Mouse (Mus musculus) embryo, embryonic 10.5 days (tissue): ENCODE results near the gene Gm20509.
"Not testable (repeated sequence)": the region's sequence is repeated elsewhere in the genome, so short reads cannot be mapped to it uniquely, and the experiment has no call there.

Source experiments
- DNase-seq: peaks from one replicate; pipeline ENCODE4 v3.0.0-alpha.2; 2015; ENCODE audit warnings: low spot score

Gene Gm20509

DNA sequence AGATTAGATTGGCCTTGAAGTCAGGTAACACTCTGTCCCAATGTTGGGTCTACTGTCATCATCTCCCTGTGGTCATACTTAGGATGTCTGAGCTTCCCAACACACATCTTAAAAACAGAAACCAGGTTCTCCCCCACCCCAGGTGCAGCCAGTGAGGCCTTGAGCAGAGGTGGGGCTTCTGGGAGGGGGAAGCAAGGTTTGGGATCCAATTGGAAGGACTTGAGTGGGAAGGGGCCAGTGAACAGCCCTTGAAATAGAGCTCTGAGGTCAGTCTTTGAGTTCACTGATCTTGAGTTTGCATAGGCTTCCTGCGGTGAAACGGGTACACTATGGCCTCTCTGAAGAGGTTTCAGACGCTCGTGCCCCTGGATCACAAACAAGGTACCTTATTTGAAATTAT lies at the start of gene Gm20509:
Gm20509 (plus strand) TSS at position 290 of the 400 bp plus-strand sequence.
- no peak for DNase-seq

- DNase-seq: no peak
Observed at GRCm38 (mm10) chr9:73055441-73055911, 46.8 kb upstream of the Gm20509 start.

DNA sequence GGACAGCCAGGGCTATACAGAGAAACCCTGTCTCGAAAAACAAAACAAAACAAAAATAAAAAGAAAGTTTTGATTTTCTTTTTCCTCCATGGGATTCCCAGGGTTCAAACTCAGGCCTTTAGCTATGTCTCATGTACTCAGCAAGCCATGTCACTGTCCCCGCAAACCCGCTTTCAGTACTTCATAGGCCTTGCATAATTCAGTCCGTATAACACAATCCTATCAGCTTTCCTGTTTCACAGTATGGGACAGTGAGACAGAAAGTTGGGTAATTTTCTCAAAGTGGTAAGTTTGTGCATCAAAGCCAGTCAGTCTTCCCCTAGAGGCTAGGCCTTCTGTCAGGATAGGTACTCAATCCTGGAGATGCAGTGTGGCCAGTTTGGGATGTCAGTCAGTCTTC lies 43.0 kb upstream of the Gm20509 start:
- no peak for DNase-seq

DNA sequence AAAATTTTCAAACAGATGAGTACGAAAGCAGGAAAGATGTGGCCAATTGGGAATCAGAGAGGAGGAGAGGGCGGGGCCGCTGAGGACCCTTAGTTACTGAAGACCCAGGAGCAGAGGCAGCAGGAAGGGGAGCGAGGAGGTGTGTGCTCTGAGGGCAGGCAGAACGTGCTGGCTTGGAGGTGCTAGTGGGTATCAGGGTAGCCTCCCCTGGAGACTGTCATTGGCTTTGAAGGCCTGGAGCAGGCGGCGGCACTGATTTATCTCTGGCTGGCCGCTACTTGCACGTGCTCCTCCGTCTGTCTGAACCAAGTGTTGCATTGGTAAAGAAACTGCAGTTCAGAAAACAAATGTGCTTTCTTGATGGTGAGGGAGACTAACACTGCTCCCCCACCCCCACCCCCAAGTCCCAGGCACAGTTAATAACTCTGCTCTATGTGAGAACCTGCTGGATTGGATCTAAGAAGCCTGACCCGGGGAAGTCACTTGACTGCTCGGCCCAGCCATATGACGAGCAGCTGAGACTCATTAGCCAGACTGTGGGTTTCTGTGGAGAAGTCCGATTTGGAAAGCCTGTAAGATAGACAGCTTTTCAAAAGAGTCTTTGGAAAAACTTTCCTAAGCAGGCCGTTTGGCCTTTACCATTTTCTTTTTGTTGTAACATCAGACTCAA lies 38.5 kb upstream of the Gm20509 start:
- peak; percentile 52 for DNase-seq

DNA sequence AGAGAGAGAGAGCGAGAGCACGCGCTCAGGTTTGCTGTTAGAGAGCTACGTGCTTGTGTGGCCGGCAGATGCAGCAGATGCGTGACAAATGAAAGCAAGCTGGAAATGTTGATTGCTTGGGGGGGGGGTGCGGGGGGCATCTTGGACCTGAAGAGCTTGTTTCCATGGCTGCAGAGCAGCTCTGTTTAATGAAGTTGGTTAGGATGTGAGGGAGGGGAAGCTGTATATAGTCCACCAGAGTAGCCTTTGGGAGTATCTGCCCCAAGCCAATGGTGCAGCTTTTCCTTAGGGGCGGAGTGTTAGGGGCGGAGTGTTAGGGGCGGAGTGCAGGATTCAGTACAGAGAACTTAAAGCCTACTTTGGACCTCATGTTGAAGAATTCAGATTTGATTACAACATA lies 35.2 kb upstream of the Gm20509 start:
- DNase-seq: peak; percentile 68

DNA sequence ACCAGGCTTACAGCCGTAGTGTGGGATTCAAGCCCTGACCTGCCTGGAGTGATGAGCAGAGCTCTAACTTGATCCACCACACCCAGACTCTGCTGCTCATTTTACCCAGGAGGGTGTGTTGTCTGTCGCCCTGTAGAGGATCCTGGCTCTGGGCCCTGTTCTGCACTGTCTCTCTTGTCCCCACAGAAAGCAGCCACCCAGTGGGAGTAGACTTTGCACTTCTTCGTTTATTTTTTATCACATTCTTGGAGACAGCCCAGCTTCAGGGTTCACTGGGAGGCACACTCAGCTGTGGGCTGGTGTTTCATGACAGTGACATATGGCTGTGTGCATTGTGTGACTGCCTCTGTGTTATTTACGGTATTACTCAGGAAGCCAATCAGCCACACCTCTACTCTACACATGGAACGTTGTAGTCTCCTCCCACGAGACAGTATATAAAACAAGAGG lies 34.0 kb upstream of the Gm20509 start:
- DNase-seq: peak; percentile 19

DNA sequence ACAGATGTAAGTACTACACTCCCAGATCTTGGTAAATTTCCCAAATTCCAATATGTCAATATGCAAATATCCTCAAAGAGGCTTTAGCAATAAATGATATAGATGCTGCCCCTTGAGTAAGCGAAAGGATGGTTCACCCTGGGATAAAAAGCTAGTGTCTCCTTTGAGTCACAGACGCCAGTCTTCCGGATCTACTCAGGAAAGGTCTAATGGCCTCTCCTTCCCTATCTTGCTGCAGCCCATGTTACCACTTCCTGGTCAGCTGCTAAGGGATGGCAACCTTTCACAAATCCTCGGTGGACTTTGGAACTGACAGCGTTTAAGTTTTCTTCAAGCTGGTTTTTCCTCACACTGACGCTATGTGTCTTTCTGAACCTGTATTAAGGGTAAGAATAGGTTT lies 33.6 kb upstream of the Gm20509 start:
- DNase-seq: no peak

DNA sequence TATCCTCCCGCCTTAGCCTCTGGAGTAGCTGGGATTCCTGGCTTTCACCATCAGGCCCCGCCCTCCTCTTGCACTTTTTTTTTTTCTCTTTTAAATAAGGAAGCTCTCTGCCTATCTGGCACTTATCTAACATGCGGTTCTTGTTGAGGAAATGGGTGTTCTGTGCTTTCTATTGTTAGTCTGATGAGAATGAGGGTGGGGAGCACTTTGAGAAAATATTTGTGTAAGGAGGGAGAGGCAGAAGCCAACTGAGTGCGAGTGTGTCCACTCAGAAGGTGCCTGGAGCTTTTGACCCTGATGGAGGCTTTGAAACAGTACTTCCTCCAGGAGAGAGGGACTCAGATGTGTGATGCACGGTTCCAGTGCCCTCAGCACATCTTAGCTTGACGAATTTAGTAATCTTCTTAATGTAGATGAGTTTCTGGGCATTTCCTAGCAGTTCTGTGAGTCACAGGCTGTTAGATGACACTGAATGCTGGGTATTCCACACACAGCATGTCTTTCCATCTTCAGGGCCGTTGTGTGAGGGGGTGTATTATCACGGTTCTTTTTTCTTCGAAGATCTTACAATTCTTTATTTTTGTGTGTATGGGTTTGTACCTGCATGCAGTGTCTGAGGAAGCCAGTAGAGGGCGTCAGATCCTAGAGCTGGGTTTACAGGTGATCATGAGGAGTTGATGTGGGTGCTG lies 31.2 kb upstream of the Gm20509 start:
- DNase-seq: no peak

DNA sequence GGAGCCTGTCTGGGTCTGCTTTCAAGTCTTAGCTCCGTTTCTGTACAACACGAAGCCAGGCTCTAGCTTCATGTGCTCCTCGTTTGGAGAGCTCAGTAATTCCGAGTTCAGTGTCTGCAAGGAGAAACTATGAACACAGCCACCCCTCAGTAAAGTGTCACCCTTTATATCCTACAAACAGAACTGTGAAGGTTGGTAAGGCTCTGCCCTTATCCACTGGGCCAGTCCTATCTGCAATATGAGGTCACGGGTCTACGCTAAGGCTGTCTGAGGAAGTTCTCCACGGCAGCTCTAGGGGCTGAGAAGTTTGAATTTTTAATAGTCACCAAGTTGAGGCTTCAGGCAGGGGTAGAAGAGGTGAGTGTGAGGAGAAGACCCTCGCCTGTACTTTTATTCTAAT lies 29.8 kb upstream of the Gm20509 start:
- DNase-seq: no peak

DNA sequence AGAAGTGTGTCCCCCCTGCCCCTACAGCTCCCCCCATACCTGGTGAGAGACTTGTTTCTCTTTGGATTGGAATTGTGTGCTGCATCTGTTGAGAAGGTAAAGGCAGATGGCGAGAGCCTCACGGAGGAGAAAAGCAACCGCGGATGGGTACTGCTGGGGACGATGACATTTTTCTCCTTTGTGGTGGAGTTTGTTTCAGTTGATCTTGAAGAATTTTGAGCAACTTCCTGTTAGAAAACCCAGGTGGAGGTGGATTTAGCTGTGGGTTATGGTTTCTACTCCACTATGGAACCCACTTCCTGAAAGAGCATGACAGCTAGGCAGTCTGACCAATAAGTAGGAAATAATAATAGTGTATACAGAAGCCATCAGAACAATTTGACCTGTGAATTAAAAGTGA lies 29.1 kb upstream of the Gm20509 start:
- no peak for DNase-seq

DNA sequence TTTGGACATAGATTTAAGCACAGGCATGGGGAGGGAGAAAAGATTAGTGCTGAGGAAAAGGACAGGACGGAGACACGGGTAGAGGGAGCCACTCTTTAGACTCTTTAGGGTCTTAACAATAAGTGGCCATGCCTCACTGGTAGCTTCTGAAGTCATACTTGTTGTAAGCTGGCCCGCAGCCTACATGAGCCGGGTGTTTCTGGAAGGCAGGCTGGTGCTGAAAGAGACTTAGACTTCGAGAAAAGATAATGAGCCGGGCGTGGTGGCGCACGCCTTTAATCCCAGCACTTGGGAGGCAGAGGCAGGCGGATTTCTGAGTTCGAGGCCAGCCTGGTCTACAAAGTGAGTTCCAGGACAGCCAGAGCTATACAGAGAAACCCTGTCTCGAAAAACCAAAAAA lies 22.9 kb upstream of the Gm20509 start:
- DNase-seq: not testable (repeated sequence)

DNA sequence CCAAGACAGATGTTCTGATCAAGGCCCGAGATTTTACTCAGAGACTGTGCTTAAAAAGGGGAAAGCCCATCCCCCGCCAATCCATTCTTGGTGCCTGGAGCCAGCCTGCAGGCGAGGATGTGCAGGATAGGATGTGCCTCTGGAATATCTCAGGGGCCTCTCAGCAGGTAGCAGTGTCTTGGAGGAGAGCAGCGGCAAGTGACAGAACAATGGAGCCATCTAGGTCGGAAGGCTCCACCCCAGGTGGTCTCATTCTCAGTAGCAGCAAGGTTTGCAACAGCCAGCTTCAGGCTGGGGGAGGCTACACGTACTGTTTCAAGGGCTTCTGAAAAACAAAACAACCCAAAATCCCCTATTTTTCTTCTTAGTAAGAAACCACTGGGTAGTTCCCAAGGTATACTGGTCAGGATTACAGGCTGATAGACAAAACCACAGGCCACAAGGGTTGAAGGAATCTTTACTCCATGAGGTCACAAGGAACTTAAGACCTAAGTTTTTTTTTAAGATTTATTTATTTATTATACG lies 22.4 kb upstream of the Gm20509 start:
- DNase-seq: no peak

- DNase-seq: no peak
Observed at GRCm38 (mm10) chr9:73082291-73083000, 19.8 kb upstream of the Gm20509 start.

- no peak for DNase-seq
Observed at GRCm38 (mm10) chr9:73083956-73084355, 18.3 kb upstream of the Gm20509 start.

DNA sequence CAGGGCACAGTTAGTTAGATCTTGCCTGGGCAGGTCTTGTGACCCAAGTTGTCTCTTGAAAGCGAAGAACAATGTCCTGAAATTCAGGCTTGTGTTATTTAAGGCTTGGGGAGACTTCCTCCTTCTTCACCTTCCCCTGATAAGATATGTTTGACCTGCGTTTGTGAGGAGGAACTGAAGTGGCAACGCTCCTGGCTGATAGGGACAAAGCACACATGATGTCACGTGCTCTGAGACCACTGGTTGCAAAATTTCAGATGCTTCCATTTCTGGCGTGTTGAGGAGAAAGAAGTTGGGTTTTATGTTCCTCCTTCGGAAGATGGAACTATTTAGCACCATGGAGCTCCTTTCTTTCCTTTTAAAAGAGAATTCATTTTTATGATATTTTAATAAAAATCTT lies 16.4 kb upstream of the Gm20509 start:
- no peak for DNase-seq

DNA sequence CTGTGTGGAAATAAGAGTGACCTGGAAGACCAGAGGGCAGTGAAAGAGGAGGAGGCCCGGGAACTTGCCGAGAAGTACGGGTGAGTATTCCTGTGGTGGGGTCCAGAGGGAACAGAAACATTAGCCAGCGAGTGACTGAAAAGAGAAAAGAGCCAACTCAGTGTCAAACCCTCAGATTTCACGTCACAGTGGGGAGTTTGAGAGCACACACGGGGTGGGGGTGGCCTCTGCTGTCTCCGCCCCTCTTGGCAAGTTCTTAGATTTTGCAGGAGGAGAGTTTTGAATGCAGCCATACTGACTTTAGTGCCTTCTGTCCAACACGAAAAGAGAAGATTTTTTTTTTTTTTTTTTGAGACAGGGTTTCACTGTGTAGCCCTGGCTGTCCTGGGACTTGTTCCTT lies 15.1 kb upstream of the Gm20509 start:
- DNase-seq: no peak

DNA sequence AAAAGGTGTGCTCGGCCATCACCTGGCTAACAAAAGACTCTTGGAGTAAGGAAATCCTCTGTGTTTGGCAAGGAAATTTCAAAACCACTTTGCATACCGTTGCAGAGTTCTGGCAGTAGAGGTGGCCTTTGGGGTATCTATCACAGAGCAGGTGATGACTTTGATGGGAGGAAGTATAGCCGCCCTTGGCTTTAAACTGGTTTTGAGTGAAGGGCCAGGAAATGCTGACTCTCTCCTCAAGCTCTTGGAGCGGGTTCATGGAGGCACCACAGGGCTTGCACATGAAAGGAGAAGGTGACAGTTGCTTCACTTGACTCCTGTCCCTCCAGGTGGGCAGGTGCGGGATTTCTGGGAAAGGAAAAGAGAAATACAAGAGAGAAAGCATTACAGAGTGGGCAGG lies 14.7 kb upstream of the Gm20509 start:
- no peak for DNase-seq

GRCm38 (mm10) chr9:73089222-73089920 lies 12.9 kb upstream of the Gm20509 start:
- DNase-seq: no peak

DNA sequence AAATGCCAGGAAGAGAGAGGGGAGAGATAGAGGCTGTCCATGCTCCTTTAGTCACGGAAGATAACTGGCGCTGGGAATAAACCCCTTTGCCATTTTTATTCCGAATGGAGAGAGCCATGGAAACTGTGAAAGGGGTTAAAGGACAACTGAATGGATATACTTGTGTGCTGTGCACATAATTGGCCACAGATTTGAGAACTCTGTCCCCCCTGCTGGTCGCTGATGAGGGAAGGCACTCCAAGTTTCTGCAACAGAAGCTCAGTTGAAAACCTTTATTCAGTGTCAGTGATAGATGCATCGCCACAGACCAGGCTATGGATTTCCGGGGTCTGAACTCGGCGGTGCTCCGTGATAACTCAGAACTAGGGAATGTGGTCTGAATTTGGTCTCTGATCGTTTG lies 12.1 kb upstream of the Gm20509 start:
- DNase-seq: no peak

- DNase-seq: peak; percentile 80
Observed at GRCm38 (mm10) chr9:73091747-73092146, 10.5 kb upstream of the Gm20509 start.

- peak; percentile 54 for DNase-seq
Observed at GRCm38 (mm10) chr9:73094580-73094979, 7.7 kb upstream of the Gm20509 start.

DNA sequence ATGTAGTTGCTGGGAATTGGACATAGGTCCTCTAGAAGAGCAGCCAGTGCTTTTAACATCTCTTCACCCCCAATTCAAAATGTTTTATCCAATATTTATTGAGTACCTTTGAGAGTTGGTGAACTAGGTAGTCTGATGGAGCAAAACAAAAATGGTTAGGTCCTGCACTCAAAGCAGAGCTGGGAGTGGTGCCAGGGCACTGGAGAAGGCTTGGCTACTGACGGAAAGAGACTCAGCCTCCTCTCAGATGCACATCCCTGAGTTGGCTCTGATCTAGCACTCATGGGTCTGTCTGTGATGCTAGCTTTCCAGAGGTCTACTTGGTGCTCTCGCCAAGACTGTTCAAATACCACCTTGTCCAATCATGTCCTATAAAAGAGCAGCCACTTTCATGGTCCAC lies 4.4 kb upstream of the Gm20509 start:
- no peak for DNase-seq
